In the genomic region with DNA sequence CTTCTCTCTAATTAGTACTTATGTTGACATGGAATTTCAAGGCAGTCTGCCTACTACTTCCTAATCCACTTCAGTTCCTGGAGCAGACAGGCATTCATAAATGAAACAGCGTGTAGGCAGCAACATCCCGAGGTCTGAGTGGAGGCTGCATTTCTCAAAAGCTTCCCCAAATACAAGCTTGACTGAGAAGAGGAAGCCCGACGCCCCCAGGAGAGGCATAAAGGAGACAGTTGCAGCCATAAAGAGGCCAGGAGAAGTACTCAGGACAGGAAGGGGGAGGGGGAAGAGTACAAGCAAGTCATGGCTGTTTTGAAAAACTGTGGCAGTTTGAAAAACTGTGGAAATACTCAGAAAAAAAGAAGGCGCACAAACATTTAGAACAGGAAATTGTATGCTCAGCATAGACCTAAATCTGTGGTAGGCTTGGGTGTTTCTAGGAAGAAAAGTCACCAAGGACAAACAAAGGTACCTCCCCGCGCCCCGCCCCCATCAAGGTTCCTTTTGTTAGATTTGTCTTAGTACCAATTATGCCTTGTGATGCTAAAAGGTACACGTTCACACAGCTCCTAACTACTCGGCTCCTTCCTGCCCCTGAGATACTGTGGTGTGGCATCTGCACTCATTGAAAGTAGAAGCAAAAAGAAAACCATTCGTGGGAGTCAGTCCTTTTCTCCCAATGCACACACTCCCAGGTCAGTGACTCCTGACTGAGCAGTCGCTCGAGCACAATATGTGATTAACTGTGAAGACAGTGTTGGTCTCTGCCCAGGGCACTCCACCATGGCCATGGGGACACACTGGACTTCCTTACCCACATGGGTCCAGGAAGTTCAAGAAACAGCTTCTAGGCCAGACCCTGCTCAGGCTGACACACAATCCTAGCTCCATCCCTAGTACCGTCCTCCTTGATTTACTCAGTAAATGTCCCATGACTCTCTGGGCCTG, we compare ENCODE assay signal across 8 mouse cellular contexts.
DNase-seq lines count a peak whose midpoint lies in the region; ATAC-seq lines count a peak whose summit lies in the region.
"Had no signal": no experiment of that assay in that cellular context is flagged by ENCODE, and none has a peak within 500 bp of the region (broad histone marks: within the 10 kb centered on the region; RNA-seq: fewer than 3 reads in every experiment).

No protein-coding gene starts in this region.

- peak; percentile 82 for ATAC-seq in common myeloid progenitor, adult 5-6 weeks (replicated peaks; ENCODE audit: low read depth, poor library complexity, severe bottlenecking)

- DNase-seq in kidney, adult 9 months = peak; percentile 0
- DNase-seq in kidney, postnatal 36 days = no peak
- peak; percentile 60 for DNase-seq in ES-CJ7 (ENCODE audit: low read depth, low spot score)
- peak; percentile 9 for DNase-seq in kidney, postnatal 14 days
- DNase-seq in thymus, postnatal 4 days = no peak
- DNase-seq in adipocyte (ENCODE audit: low spot score) = no peak
- DNase-seq: heart, adult 18-20 months had no signal

Comparison
In these comparisons a context has a peak if more than half of its experiments do, and no peak if none do; other contexts are left out.
1. DNase-seq: peak in kidney, adult 9 months (single experiment), ES-CJ7 (single experiment) and kidney, postnatal 14 days (single experiment); none in kidney, postnatal 36 days (0 of 2), thymus, postnatal 4 days (single experiment) and adipocyte (single experiment).